Mouse (Mus musculus) kidney, adult 2 months (tissue): ENCODE measurements around the gene Rapgef2. TPM values are rescaled to one million over a fixed set of nuclear protein-coding genes. Genes with fewer than 3 reads are reported as not detected.

ENCODE experiments used
- DNase-seq: peaks from one replicate; pipeline ENCODE4 v3.0.0; 2021
- H3K27ac ChIP-seq: fragments of 200-500 bp; 2 replicates; pipeline ENCODE4 v1.5.1; 2012; ENCODE audit warnings: low read depth, low read length, control low read depth, inconsistent platforms; ENCODE audit not compliant: insufficient read depth
- H3K27me3 ChIP-seq: fragments of 200-500 bp; replicated peaks from 2 replicates; pipeline ENCODE4 v1.6.1; 2012; ENCODE audit warnings: mild to moderate bottlenecking, moderate library complexity, low read length, inconsistent platforms; ENCODE audit not compliant: control insufficient read depth, insufficient read depth
- H3K36me3 ChIP-seq: fragments of 200-500 bp; 2 replicates; pipeline ENCODE4 v1.6.1; 2012; ENCODE audit warnings: mild to moderate bottlenecking, moderate library complexity, low read length, inconsistent platforms; ENCODE audit not compliant: control insufficient read depth, insufficient read depth
- H3K4me1 ChIP-seq: fragments of 200-500 bp; 2 replicates; pipeline ENCODE4 v1.6.1; 2011; ENCODE audit warnings: low read length; ENCODE audit not compliant: control insufficient read depth, insufficient read depth
- H3K4me3 ChIP-seq: fragments of 200-500 bp; 2 replicates; pipeline ENCODE4 v1.5.1; 2011; ENCODE audit warnings: mild to moderate bottlenecking, low read depth, low read length, control low read depth; ENCODE audit not compliant: insufficient read depth
- CTCF ChIP-seq: fragments of 200-500 bp; conservative IDR thresholded peaks from 2 replicates; pipeline ENCODE4 v1.5.1; 2011; ENCODE audit warnings: low read depth, mild to moderate bottlenecking, control low read depth, low read length, moderate library complexity, mixed read lengths; ENCODE audit not compliant: insufficient read depth, insufficient read length
- POLR2A ChIP-seq: fragments of 200-500 bp; IDR thresholded peaks from one replicate; pipeline ENCODE4 v1.6.1; 2011; ENCODE audit warnings: low read depth, low read length, control low read depth
- WGBS: fragments of 180-500 bp; shearing (Covaris S2); methylation state at CpG from one replicate; pipeline ENCODE4 v1.1.7; 2018; 5-methylcytosine and 5-hydroxymethylcytosine counted together
- polyA plus RNA-seq: library from polyadenylated mRNA; depleted of rRNA; stranded (reverse); fragments of >200 nt; gene quantifications from 2 replicates; pipeline ENCODE4 v1.2.3, GENCODE M21; 2012

Gene Rapgef2
- polyA plus RNA-seq, 1 experiment: 7.6 TPM

- 52% methylated on average over 5 of the region's 5 CpGs for WGBS
- Histone ChIP-seq H3K4me1 (no peaks in the 10 kb centered on the region), H3K27ac (no peak overlapping the region), H3K4me3 (no peak overlapping the region), H3K36me3 (no peaks in the 10 kb centered on the region), H3K27me3 (no peaks in the 10 kb centered on the region)
- no peak for TF ChIP-seq POLR2A
- TF ChIP-seq CTCF: no peak
- no peak for DNase-seq
Measured at GRCm38 (mm10) chr3:79045251-79045650, 241.1 kb downstream of the Rapgef2 start.

GRCm38 (mm10) chr3:79042973-79043372 is 243.3 kb downstream of the Rapgef2 start:
- no peak for DNase-seq
- no peaks in the 10 kb centered on the region for H3K36me3 ChIP-seq
- WGBS: 46% methylated on average over 3 of the region's 3 CpGs
- no peak overlapping the region for H3K4me3 ChIP-seq
- no peak for TF ChIP-seq POLR2A
- no peak for TF ChIP-seq CTCF
- no peaks in the 10 kb centered on the region for H3K27me3 ChIP-seq
- no peak overlapping the region for H3K27ac ChIP-seq
- no peaks in the 10 kb centered on the region for H3K4me1 ChIP-seq

GRCm38 (mm10) chr3:79039666-79040450 is 246.5 kb downstream of the Rapgef2 start:
- WGBS: 58% methylated on average over 2 of the region's 2 CpGs
- Histone ChIP-seq H3K27ac (no peak overlapping the region), H3K27me3 (no peaks in the 10 kb centered on the region), H3K4me1 (no peaks in the 10 kb centered on the region), H3K4me3 (no peak overlapping the region), H3K36me3 (no peaks in the 10 kb centered on the region)
- peak; percentile 38 for DNase-seq
- TF ChIP-seq CTCF (no peak), POLR2A (no peak)

GRCm38 (mm10) chr3:79039008-79039407 is 247.3 kb downstream of the Rapgef2 start:
- DNase-seq: no peak
- H3K27ac ChIP-seq: no peak overlapping the region
- H3K27me3 ChIP-seq: no peaks in the 10 kb centered on the region
- 86% methylated on average over 2 of the region's 2 CpGs for WGBS
- TF ChIP-seq CTCF: no peak
- TF ChIP-seq POLR2A: no peak
- H3K4me3 ChIP-seq: no peak overlapping the region
- no peaks in the 10 kb centered on the region for H3K4me1 ChIP-seq
- H3K36me3 ChIP-seq: no peaks in the 10 kb centered on the region

- WGBS: 98% methylated on average over 2 of the region's 2 CpGs
Measured at GRCm38 (mm10) chr3:79034457-79034856, 251.9 kb downstream of the Rapgef2 start.

GRCm38 (mm10) chr3:79030855-79031254 is 255.5 kb downstream of the Rapgef2 start:
- Histone ChIP-seq H3K27me3 (no peaks in the 10 kb centered on the region), H3K27ac (no peak overlapping the region), H3K36me3 (no peaks in the 10 kb centered on the region), H3K4me1 (no peaks in the 10 kb centered on the region; the same call in 1 of the 2 replicates), H3K4me3 (no peak overlapping the region)
- TF ChIP-seq CTCF: no peak
- TF ChIP-seq POLR2A: no peak
- DNase-seq: no peak
- WGBS: 87% methylated on average over 4 of the region's 4 CpGs

More at GRCm38 (mm10) chr3:79034457-79034856, 251.9 kb downstream of the Rapgef2 start:
- TF ChIP-seq POLR2A (no peak), CTCF (no peak)
- no peak for DNase-seq
- H3K36me3 ChIP-seq: no peaks in the 10 kb centered on the region
- H3K4me3 ChIP-seq: no peak overlapping the region
- H3K27me3 ChIP-seq: no peaks in the 10 kb centered on the region
- H3K4me1 ChIP-seq: no peaks in the 10 kb centered on the region
- no peak overlapping the region for H3K27ac ChIP-seq

- Histone ChIP-seq H3K4me1 (no peaks in the 10 kb centered on the region; the same call in 1 of the 2 replicates), H3K27me3 (no peaks in the 10 kb centered on the region), H3K27ac (no peak overlapping the region), H3K4me3 (no peak overlapping the region), H3K36me3 (no peaks in the 10 kb centered on the region)
- TF ChIP-seq CTCF (no peak), POLR2A (no peak)
- no peak for DNase-seq
- WGBS: 84% methylated on average over 14 of the region's 14 CpGs
Measured at GRCm38 (mm10) chr3:79028153-79028878, 258.0 kb downstream of the Rapgef2 start.
